Mouse (Mus musculus) stomach, postnatal 0 days (tissue): ENCODE results near the gene Pakap. TPM values are rescaled to one million over a fixed set of nuclear protein-coding genes. Genes with fewer than 3 reads are reported as not detected.
A peak's percentile ranks its signal among the peaks of the same experiment; 100 is the strongest.

Source experiments
- ATAC-seq: fragments of 200-750 bp; cut with Nextera tagmentation; 2 replicates; pipeline ENCODE4 v1.8.0; 2017; ENCODE audit not compliant: low FRiP score, low TSS enrichment
- DNase-seq: peaks from one replicate; pipeline ENCODE4 v3.0.0-alpha.2; 2016; ENCODE audit warnings: low spot score
- H3K27ac ChIP-seq: fragments of 300-500 bp; sonication (generic); replicated peaks from 2 replicates; pipeline ENCODE4 v1.5.1; 2014; ENCODE audit warnings: mild to moderate bottlenecking, control low read depth
- H3K27me3 ChIP-seq: fragments of 300-500 bp; sonication (generic); 2 replicates; pipeline ENCODE4 v1.6.1; 2014; ENCODE audit warnings: low read length; ENCODE audit not compliant: control insufficient read depth, insufficient read depth
- H3K36me3 ChIP-seq: fragments of 300-500 bp; sonication (generic); 2 replicates; pipeline ENCODE4 v1.6.1; 2014; ENCODE audit warnings: low read length, mixed read lengths; ENCODE audit not compliant: control insufficient read depth, insufficient read depth
- H3K4me1 ChIP-seq: fragments of 300-500 bp; sonication (generic); replicated peaks from 2 replicates; pipeline ENCODE4 v1.6.1; 2014; ENCODE audit warnings: antibody characterized with exemption; ENCODE audit not compliant: control insufficient read depth, insufficient read depth
- H3K4me2 ChIP-seq: fragments of 300-500 bp; sonication (generic); replicated peaks from 2 replicates; pipeline ENCODE4 v1.6.1; 2014; ENCODE audit warnings: low read depth, mild to moderate bottlenecking, control low read depth, moderate library complexity
- H3K4me3 ChIP-seq: fragments of 300-500 bp; sonication (generic); 2 replicates; pipeline ENCODE4 v1.5.1; 2014; ENCODE audit warnings: low read depth, low read length, control low read depth
- H3K9ac ChIP-seq: fragments of 300-500 bp; sonication (generic); 2 replicates; pipeline ENCODE4 v1.6.1; 2014; ENCODE audit warnings: mild to moderate bottlenecking, low read length, control low read depth, mixed read lengths
- H3K9me3 ChIP-seq: fragments of 300-500 bp; sonication (generic); 2 replicates; pipeline ENCODE4 v1.6.1; 2016; ENCODE audit warnings: low read length; ENCODE audit not compliant: control insufficient read depth
- CTCF ChIP-seq: IDR thresholded peaks from 2 replicates; pipeline ENCODE4 v1.5.1; 2016; ENCODE audit warnings: antibody characterized with exemption, low read depth, mild to moderate bottlenecking, moderate library complexity
- EP300 ChIP-seq: optimal IDR thresholded peaks from 2 replicates; pipeline ENCODE3; 2016; ENCODE audit warnings: antibody characterized with exemption
- WGBS: fragments of 180-500 bp; shearing (Covaris S2); extraction: QIAGEN DNeasy Blood & Tissue Kit; methylation state at CpG from one replicate; pipeline ENCODE4 v1.1.7; 2014; 5-methylcytosine and 5-hydroxymethylcytosine counted together
- polyA plus RNA-seq: library from polyadenylated mRNA; unstranded; fragments of >200 nt; fragmentation: Nextera tagmentation; extraction: Ambion mirVana; gene quantifications from 2 replicates; pipeline ENCODE4 v1.2.1, GENCODE M21; 2015

The Pakap gene
- polyA plus RNA-seq, 1 experiment from 2014 or later: 12.2 TPM

GRCm38 (mm10) chr4:57592751-57593150 is 24.8 kb downstream of the Pakap start:
- Histone ChIP-seq H3K4me1 (no peaks in the 10 kb centered on the region), H3K9me3 (no peaks in the 10 kb centered on the region), H3K36me3 (no peaks in the 10 kb centered on the region), H3K27me3 (no peaks in the 10 kb centered on the region), H3K9ac (no peak overlapping the region), H3K4me3 (no peak overlapping the region), H3K4me2 (no peak overlapping the region), H3K27ac (no peak overlapping the region)
- TF ChIP-seq EP300: no peak
- no peak for TF ChIP-seq CTCF
- DNase-seq: no peak
- WGBS: 75% methylated on average over 4 of the region's 4 CpGs
- no peak for ATAC-seq

DNA sequence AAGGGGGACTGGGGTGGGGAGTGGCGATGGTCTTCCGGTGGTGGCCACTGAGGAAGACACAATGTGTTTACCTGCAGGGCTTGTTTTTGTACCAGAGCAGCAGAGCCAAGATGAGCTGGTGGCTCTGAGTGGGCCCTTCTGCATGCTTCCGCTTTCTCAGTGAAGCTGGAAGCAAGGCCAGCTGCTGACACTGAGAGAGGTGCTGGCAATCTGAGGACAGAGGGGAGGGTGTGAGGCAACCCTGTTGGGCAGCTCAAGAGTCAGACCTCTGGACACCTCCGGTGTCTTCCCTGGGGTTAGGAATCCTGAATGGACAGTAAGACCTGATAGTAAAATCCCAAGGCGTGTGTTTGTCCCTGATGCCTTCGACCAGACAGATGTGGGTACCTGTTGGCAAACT is 32.0 kb downstream of the Pakap start:
- H3K9ac ChIP-seq: no peak overlapping the region
- DNase-seq: no peak
- TF ChIP-seq CTCF: no peak
- no peak for TF ChIP-seq EP300
- no peaks in the 10 kb centered on the region for H3K36me3 ChIP-seq
- no peak overlapping the region for H3K4me3 ChIP-seq
- no peak overlapping the region for H3K4me2 ChIP-seq
- no peak overlapping the region for H3K27ac ChIP-seq
- no peaks in the 10 kb centered on the region for H3K27me3 ChIP-seq
- ATAC-seq: no peak
- H3K9me3 ChIP-seq: no peaks in the 10 kb centered on the region
- no peaks in the 10 kb centered on the region for H3K4me1 ChIP-seq
- WGBS: 96% methylated on average over 6 of the region's 6 CpGs

GRCm38 (mm10) chr4:57600685-57601457 is 32.9 kb downstream of the Pakap start:
- Histone ChIP-seq H3K4me2 (no peak overlapping the region), H3K9me3 (no peaks in the 10 kb centered on the region), H3K27me3 (no peaks in the 10 kb centered on the region), H3K27ac (no peak overlapping the region), H3K9ac (no peak overlapping the region), H3K36me3 (no peaks in the 10 kb centered on the region), H3K4me3 (no peak overlapping the region), H3K4me1 (no peaks in the 10 kb centered on the region)
- DNase-seq (no peak), ATAC-seq (peak; percentile 21; the same call in 1 of the 2 replicates)
- WGBS: 56% methylated on average over 11 of the region's 11 CpGs
- TF ChIP-seq EP300 (no peak), CTCF (no peak)

GRCm38 (mm10) chr4:57601458-57601835 is 33.5 kb downstream of the Pakap start:
- no peak overlapping the region for H3K4me2 ChIP-seq
- DNase-seq (no peak), ATAC-seq (no peak)
- H3K4me1 ChIP-seq: no peaks in the 10 kb centered on the region
- no peak overlapping the region for H3K4me3 ChIP-seq
- H3K27ac ChIP-seq: no peak overlapping the region
- TF ChIP-seq CTCF (no peak), EP300 (no peak)
- 71% methylated on average over 9 of the region's 9 CpGs for WGBS
- H3K27me3 ChIP-seq: no peaks in the 10 kb centered on the region
- no peaks in the 10 kb centered on the region for H3K36me3 ChIP-seq
- H3K9ac ChIP-seq: no peak overlapping the region
- no peaks in the 10 kb centered on the region for H3K9me3 ChIP-seq

DNA sequence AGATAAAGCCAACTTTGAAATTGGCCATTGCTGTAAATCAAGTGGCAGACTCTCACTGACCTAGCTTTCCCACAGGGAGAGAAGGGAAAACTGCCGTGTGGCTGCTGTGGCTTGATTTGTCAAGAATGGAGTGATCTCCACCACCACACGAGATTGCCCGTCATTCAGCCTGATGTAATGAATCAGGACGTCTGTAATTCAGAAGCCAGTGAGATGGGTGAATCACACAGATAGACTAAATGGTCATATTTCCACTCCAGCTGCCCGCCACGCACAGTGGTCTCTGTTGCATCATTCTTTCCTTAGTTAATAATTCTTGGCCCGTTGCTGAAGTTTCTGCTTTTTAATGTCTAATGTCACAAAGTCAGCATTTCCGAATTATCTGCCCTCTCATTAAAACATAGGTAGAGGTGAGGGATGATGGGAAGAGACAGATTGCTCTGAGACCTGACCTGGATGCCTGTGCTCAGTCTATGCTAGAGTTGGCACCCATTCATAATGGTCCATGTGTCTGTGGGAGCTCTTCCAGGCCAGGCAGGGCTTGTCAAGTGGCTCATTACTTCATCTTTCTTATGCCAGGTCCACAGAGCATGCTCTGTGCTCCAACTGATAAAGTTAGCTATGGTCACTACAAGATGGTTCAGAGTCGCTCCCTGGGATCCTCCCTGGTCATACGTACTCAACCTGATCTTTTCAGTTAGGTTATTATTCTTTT is 34.1 kb downstream of the Pakap start:
- Histone ChIP-seq H3K4me1 (no peaks in the 10 kb centered on the region), H3K9ac (no peak overlapping the region), H3K4me3 (no peak overlapping the region), H3K4me2 (no peak overlapping the region), H3K36me3 (no peaks in the 10 kb centered on the region), H3K27ac (no peak overlapping the region), H3K27me3 (no peaks in the 10 kb centered on the region), H3K9me3 (no peaks in the 10 kb centered on the region)
- ATAC-seq: no peak
- TF ChIP-seq CTCF (no peak), EP300 (no peak)
- DNase-seq: no peak
- WGBS: 76% methylated on average over 10 of the region's 10 CpGs

- ATAC-seq (peak; percentile 71; the same call in 1 of the 2 replicates), DNase-seq (peak; percentile 48)
- Histone ChIP-seq H3K4me3 (no peak overlapping the region), H3K36me3 (no peaks in the 10 kb centered on the region), H3K4me2 (no peak overlapping the region), H3K27me3 (no peaks in the 10 kb centered on the region), H3K9ac (no peak overlapping the region), H3K9me3 (no peaks in the 10 kb centered on the region), H3K27ac (no peak overlapping the region), H3K4me1 (no peaks in the 10 kb centered on the region)
- TF ChIP-seq CTCF: no peak
- TF ChIP-seq EP300: no peak
- 55% methylated on average over 3 of the region's 3 CpGs for WGBS
Measured at GRCm38 (mm10) chr4:57606258-57606657, 38.3 kb downstream of the Pakap start.
